Mouse (Mus musculus) skeletal muscle tissue, adult 2 months (tissue): ENCODE data around the gene Slc30a1.
A peak's percentile ranks its signal among the peaks of the same experiment; 100 is the strongest.

Source experiments
- DNase-seq: peaks from one replicate; pipeline ENCODE4 v3.0.0-alpha.2; 2012; ENCODE audit warnings: low read depth, low spot score

Gene Slc30a1

GRCm38 (mm10) chr1:191896806-191897552 lies 9.6 kb upstream of the Slc30a1 start:
- DNase-seq, result peak; percentile 31

GRCm38 (mm10) chr1:191905637-191906533 lies 682 bp upstream of the Slc30a1 start:
- DNase-seq, result peak; percentile 17

GRCm38 (mm10) chr1:191907431-191907810 lies 854 bp downstream of the Slc30a1 start:
- DNase-seq, result no peak

GRCm38 (mm10) chr1:191908906-191909305 lies 2.3 kb downstream of the Slc30a1 start:
- DNase-seq, result no peak

GRCm38 (mm10) chr1:191909316-191909715 lies 2.7 kb downstream of the Slc30a1 start:
- no peak for DNase-seq

- no peak for DNase-seq
These were observed 4.1 kb downstream of the Slc30a1 start for GRCm38 (mm10) chr1:191910646-191911045.

- no peak for DNase-seq
These were observed 4.6 kb downstream of the Slc30a1 start for GRCm38 (mm10) chr1:191911067-191911668.

- DNase-seq, result no peak
These were observed 8.1 kb downstream of the Slc30a1 start for GRCm38 (mm10) chr1:191914647-191915046.

- no peak for DNase-seq
These were observed 9.0 kb downstream of the Slc30a1 start for GRCm38 (mm10) chr1:191915586-191915985.

- DNase-seq, result no peak
These were observed 10.3 kb downstream of the Slc30a1 start for GRCm38 (mm10) chr1:191916876-191917275.

- no peak for DNase-seq
These were observed 12.8 kb downstream of the Slc30a1 start for GRCm38 (mm10) chr1:191919336-191919735.

- no peak for DNase-seq
These were observed 15.1 kb downstream of the Slc30a1 start for GRCm38 (mm10) chr1:191921701-191922100.

- no peak for DNase-seq
These were observed 18.9 kb downstream of the Slc30a1 start for GRCm38 (mm10) chr1:191925496-191925895.

- no peak for DNase-seq
These were observed 20.1 kb downstream of the Slc30a1 start for GRCm38 (mm10) chr1:191926681-191927080.

- no peak for DNase-seq
These were observed 21.8 kb downstream of the Slc30a1 start for GRCm38 (mm10) chr1:191928345-191928744.

GRCm38 (mm10) chr1:191929065-191929464 lies 22.5 kb downstream of the Slc30a1 start:
- DNase-seq, result no peak

GRCm38 (mm10) chr1:191929897-191930524 lies 23.4 kb downstream of the Slc30a1 start:
- no peak for DNase-seq

GRCm38 (mm10) chr1:191930525-191931105 lies 24.0 kb downstream of the Slc30a1 start:
- DNase-seq, result no peak

- DNase-seq, result no peak
These were observed 25.9 kb downstream of the Slc30a1 start for GRCm38 (mm10) chr1:191932286-191932985.

GRCm38 (mm10) chr1:191932986-191933632 lies 26.5 kb downstream of the Slc30a1 start:
- DNase-seq, result no peak
